Mouse (Mus musculus): ENCODE data around the gene Olfr479.
"Not testable (repeated sequence)": the region's sequence is repeated elsewhere in the genome, so short reads cannot be mapped to it uniquely, and the experiment has no call there.

The Olfr479 gene

DNA sequence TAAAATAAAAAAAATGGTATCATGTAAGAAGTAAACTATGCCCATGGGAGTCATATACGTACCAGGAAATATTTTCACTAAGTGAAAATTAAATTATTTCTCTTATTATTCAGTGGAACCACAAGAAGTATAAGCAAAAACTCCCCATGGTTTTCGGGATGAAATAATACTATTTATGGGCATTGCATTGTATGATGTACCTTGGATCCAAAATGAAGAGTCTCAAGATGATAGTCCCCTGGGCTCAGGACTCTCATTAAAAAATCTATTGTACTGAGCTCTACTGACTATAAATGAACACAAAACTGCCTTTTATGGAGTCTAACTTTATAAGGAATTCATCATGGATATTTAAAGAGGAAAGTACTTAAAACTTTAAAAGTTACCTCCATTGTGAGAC, at the start of gene Olfr479:
TSS of gene Olfr479 (plus strand) at position 301 of the 400 bp plus-strand sequence.
- no peak for DNase-seq

DNA sequence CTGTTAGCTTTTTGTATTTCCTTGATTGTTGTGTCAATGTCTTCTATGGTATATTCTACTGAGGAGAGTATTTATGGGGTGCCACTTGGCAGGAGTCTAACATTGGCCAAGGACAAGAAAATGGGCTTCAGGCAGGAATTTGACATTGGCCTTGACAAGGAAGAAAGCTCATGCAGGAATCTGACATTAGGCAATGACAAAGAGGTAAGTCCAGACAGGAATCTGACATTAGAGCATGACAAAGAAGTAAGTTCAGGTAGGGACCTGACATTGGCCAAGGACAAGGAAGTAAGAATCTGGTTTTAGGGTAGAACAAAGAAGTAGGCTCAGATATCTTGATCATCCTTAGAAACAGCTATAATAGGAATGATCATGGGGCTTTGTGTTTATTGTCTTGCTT, 36.2 kb upstream of the Olfr479 start:
- not testable (repeated sequence) for DNase-seq

- DNase-seq: no peak
These were observed 16.6 kb upstream of the Olfr479 start, which contains the start of gene Olfr478 for GRCm38 (mm10) chr7:108033889-108034288. Gene Olfr478, minus strand, starts transcription at chr7:108033989.

- DNase-seq: no peak
These were observed 16.8 kb downstream of the Olfr479 start, which contains the start of gene Olfr480 for GRCm38 (mm10) chr7:108067246-108067645. Gene Olfr480, minus strand, starts transcription at chr7:108067346.

GRCm38 (mm10) chr7:108079555-108079954, 29.1 kb downstream of the Olfr479 start, which contains the start of gene Olfr481:
Gene Olfr481, plus strand, starts transcription at chr7:108079855.
- DNase-seq: no peak

- DNase-seq: no peak
These were observed 47.0 kb downstream of the Olfr479 start, which contains the start of gene Olfr482 for GRCm38 (mm10) chr7:108097486-108097885. Gene Olfr482, minus strand, starts transcription at chr7:108097586.

DNA sequence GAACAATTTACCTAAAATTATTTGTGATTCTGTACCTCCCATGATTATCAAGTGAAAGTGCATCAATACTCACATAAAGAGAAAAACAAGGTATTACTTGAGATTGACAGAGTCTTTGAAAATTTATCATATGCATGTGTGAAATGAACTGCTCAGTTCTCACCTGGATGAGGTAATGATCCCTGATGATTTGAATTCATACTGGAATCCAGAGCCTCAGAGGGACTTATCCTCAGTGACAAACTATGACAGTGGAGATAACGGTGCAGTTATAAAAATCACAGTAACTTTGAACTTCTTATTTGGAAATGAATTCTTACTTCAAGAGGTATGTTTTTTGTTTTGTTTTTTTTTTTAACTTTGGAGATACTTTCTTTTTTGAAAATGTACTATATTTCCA, 50.1 kb downstream of the Olfr479 start, which contains the start of gene Olfr483:
TSS of gene Olfr483 (plus strand) at position 301 of the 400 bp plus-strand sequence.
- DNase-seq: no peak
